Mouse (Mus musculus) cerebellum, postnatal 10 days (tissue): ENCODE measurements around the gene Ednra.

Experiments used
- DNase-seq, 2 experiments: peaks; one replicate each; pipeline ENCODE4 v3.0.0; 2021; ENCODE audit warnings: mixed read lengths in 2 of 2

Gene Ednra

DNA sequence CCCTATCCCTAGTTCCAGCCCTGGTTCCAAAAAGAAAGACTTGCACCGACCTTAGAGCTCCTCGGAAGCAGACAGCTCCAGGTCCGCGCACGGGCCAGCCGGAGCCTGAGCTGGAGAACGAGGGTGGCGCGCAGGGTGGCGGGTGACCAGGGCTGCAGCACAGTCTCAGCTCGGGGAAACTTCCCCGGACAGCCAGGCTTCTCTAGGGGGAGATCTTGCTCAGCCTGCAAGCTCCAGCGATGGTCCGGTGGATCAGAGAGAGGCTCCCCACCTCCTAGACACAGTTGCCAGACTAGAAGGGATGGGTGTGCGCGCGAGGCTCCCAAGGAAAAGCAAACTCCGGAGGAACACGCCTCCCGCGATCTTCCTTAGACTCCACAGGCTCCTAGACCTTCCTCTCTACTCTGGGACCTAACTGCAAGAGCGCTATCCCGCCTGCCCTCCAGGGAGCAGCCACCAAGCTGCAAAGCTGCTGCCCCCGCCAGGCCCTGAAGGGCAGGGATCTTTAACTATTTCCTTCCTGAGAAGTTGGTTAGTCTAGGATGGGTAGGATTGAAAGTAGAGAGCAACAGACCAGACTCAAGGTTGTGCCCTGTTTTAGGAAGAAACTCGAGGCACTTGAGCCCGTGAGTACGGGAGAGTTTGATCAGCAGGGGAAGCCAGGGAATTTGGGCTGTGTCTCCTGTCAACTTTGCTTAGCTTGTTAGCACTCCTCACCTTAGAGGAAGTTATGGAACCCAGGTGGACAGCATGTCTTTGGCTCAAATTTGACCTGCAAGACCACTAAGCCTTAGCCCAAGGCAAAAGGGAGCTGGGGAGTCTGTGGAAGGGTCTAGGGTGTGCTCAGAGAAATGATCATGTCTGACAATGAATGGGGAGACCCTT is at the start of gene Ednra:
TSS of gene Ednra (minus strand) at position 419 of the 885 bp plus-strand sequence.
- DNase-seq = peak; percentile 40 to 55

DNA sequence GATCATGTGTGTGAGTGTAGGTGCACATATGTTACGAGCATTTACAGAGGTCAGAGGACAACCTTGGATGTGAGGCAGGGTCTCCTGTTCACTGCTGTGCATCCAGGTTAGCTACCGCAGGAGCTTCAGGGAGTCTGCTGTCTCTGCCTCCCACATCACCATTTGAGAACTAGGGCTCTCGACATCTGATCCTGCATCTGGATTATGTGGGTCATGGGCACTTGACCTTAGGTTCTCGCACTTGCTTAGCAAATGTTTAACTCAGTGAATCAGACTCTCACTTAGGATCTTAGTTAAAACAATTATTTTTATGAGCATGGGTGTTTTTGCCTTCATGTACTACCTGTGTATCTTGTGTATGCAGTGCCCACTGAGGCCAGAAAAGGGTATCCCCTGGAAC is 49.6 kb upstream of the Ednra start:
- no peak for DNase-seq

DNA sequence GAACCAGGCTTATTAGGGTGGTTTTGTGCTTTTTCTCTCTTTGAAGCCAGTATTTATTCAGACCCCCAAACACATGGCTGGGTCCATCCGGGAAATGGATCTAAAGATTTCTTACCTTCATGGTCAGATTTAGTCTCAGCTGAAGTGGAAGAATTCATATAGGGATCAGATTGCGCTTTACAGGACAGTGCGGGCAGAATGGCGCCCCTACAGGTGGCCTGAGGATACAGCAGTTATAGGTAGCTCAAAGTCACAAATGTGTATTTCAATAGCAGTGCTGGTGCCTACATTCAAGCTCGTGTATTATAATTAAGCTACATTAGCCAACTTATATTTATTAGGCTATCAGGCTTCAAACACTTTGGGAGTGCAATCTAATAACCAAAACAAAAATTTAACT is 49.0 kb upstream of the Ednra start:
- peak; percentile 10 to 11 for DNase-seq

DNA sequence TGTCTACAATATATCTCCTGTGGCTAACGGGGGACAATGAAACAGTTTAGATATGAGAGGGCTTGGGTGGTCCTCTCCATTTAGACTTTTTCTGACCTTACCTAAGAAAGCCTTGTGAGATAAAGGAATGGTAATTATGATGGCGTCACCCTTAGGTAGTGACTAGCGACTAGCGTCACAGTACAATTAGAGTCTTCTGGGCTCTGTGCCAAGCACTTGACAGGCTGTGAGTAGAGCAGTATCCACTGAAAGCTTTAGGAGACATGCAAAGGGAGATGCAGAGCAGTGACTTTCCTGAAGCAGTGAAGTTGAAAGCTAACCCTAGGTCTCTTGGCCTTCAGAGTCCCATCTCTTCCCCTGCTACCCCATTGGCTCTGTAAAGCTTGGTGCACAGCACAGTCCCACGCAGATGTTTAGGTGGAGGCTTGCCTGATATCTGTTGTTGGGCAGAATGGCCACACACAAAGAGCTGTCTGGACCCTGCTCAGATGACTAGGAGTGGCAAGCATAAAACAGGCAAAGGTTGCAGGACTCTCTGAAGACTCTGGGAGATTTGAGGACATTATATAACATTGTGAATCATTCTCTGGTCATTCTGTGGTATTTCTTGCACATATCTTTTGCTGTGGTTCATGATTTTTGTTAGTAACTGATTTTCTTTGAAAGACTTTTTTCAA is 48.1 kb upstream of the Ednra start:
- peak; percentile 27 to 35 for DNase-seq

DNA sequence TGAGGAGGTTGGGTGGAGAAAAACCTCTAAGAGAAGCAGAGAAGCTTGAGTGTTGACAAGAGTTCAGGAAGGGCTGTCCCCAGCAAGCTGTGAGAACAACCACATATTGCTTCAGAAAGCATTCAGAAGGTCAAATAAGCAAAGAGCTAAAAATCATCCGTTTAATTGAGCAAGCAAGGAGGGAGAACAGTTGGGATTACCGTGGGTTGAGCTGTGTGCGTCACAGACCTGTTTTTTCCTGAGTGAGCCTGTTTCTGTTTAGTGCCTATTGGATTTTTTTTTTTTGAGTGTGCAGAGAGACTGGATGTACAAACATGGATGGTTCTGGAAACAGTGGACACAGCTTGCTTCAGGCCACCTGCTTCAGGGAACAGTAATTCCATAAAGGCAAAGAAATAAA is 46.7 kb upstream of the Ednra start:
- DNase-seq = no peak

DNA sequence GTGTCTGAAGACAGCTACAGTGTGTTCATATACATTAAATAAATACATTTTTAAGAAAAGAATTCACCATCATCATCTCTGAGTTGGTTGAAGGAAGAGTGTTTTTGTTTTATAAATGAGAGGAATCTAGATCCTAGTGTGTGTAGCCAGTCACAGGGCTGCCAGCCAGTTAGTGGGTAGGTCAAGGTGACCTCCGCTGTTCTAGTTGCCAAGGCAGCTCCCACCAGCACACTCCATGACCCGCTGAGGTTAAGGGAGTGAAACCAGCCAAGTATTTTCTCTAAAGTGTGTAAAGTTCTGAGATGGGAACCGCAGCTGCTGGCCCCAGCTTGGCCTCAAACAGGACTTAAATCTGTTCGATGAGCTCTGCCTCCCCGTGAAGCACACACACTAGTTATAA is 44.7 kb upstream of the Ednra start:
- no peak for DNase-seq

DNA sequence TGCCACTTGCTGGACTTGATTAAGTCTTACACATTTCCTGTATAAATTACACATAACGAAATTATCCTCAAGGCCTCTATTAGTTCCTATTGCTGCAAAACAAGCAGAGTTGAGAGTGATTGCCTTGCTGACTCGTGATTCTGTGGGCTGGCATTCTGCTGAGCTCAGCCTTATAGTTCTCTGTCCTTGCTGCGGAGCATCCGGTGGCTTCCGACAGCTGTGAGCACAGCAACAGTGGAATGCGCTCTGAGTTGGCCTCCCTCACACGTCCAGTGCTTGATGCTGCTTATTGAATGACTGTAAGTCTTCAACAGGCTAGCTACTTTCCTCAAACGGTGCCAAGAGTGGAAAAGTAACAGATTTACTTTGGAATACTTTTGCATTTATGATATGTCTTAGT is 40.0 kb upstream of the Ednra start:
- no peak for DNase-seq

DNA sequence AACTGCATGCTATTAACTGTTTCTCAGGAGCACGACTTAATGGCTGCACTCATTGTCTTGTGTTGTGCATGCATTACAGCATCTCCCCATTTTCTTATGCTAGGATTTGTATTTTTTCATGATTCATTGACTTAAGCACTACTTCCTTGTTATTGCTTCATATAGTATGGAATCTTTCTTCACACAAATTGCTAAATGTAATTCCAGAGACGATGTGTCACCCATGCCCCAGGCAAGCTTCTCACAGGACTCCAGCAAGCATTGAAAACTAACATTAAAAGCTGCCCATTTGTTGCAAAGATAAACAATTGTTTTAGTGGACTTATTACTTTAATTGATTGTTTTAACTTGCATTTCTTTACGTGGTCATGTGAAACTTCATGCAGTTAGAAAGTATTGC is 38.7 kb upstream of the Ednra start:
- DNase-seq = no peak

DNA sequence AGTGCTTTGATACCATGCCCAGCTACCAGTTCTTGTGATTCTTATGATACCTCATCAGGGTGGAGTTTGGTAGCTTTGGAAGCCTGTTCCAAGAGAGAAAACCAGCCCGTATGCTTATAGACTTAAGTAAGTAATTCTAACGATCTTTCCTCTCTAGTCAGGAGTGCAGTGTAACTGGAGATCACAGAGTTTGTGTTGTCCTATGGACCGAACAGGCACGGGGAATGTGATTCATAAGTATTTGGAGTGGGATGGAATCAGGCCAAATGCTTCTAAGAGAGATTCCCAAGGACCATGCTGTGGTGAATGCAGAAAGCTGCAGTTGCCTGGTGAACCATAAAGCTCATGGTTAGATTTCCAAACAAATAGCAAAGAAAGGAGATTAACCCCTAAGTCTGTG is 31.2 kb upstream of the Ednra start:
- DNase-seq = no peak

DNA sequence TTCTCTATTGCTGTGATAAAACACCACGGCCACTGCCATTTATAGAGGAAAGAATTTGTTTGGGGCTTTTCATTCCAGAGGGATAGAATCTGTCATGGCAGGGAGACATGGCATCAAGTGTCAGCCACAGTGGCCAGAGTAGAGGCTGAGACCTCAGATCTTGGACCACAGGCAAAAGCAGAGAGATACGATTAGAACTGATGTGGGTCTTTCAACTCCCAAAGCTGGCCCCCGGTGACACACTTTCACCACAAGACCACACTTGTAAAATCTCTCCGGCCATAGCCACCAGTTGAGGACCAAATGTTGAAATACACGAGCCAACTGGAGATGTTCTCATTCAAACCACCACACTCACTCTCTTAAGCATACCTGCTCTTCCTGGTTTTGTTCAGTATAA is 29.5 kb upstream of the Ednra start:
- no peak for DNase-seq

DNA sequence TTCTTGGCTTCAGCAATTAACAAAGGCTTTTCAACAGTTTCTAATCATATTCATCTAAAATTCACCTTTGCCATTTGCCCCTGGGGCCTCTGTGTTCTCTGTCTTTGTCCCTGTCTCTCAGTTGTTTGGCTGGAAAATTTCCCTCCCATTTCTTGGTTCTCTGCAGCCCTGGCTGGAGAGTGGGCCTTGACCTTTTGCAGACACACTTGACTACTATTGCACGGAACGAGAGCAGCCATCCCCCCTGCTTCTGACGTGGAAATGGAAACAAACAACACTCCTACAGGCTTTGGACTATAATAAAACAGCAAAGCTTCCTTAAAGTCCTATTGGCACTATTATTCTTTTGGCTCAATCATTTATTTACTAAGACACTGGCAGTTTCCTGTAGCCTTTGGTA is 27.8 kb upstream of the Ednra start:
- no peak for DNase-seq

DNA sequence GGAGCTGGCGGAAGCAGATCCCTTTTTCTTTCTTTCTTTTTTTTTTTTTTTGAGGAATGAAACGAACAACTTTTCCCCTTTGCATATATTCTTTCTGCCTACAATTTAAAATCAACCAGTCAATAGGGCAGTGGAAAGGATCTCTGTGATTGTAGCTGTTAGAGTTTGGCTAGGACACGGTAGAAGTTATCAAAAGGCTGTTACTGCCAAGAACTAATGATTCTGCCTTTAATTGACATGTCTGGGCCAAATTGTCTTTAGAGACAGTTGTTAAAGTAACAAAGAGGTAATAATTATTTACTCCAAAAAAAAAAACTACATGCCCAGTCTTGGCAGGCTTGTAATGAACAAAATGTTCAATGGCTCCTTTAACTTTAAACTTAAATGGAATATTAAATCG is 26.1 kb upstream of the Ednra start:
- DNase-seq = no peak

DNA sequence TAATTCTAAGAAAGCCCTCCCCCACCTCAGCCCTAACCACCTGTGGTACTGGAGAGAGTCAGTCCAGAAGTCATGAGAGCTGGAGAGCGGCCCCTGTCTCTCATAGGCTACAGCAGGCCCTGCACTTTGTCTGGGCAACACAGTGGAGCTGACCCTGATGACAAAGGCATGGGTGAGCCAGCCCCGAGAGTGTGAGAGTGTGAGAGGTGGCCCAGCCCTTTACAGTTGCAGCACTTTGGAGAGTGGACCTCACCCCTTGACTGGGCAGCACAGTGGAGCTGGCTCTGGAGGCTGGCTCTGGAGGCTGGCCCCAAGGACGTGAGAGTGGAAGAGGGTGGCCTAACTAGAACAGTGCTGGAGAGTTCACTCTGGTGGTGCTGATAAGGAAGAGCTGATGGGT is 20.2 kb upstream of the Ednra start:
- DNase-seq = no peak

DNA sequence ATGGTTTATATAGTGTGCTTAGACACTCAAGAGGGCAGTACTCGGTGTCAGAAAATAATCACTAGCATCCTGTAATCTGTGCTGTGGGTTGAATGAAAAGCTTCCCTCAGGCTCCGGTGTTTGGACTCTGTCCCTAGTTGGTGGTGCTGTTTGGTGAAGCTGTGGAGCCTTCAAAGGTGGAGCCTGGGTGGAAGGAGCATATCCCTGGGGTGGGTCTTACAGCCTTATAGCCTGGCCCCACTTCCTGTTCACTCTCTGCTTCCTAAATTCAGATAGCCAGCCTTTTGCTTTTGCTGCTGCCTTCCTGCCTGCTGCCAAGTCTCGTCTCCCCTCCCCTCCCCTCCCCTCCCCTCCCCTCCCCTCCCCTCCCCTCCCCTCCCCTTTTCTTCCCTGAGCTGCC is 18.1 kb upstream of the Ednra start:
- no peak for DNase-seq

DNA sequence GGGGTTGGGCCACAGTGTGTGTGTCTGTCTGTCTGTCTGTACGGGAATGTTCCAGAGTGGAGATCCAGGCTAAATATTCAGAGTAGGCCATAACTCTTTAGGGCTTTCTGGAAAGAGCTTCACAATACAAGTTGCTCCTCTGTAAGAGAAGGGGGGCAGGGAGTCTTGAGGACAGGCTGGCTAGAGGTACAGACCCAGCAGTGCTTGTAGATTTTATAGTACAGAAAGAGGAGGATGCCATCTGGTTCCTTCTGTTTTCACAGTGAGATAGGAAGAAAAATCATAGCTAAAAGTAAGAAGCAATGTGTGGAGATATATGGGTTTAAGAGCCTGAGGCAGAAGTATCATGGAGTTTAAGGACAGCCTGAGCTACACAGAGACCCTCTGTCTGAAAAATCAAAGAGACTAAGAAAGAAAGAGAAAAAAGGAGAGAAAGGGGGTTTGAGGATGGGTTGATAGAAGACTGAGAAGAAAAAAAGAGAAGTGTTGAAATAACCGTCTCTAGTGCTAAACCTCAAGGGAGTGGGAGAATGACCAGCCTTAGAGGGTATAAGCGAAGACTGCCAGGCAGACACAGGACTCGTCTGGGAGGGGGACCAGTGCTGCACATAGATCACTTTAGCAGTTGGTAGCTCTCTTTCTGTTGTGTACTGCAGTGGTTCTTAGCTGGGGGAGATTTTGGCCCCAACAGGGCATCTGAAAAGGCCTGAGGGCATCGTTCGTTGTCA is 16.9 kb upstream of the Ednra start:
- no peak for DNase-seq

DNA sequence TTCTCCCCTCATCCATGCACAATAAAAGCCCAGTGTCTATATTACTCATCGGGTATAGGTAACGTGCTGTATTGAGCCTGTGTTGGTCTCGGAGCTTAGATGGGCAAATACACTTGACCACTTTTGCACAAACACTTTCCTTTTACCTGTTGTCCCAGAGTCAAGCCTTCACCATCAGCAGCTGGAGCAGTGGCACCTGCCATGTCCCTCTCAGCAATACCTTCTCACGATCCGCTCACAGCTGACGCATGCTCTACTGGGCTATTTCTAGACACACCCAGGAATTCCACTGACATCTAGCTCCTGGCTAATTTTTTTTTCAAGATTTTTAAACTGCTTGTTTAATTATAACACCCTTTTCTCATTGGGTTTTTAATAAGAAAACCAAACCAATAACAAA is 14.2 kb upstream of the Ednra start:
- DNase-seq = no peak

DNA sequence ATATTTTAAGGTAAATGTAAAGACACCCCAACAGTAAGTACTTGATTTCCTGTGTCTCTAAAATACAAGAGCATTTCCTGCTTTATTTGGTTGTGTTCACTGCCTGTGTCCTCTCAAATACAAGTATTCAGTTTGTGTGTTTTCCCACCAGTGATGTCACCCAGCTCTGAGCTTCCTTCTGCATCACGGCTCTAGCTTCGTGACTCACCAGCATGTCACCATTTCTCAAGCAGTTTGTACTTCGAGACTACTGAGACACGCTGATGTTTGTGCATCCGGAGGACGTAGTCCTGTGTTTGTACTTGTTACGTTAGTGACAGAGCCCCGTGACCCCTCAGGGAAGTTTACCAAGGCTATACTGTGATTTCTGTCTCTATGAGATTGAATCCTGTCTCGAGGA is 13.1 kb upstream of the Ednra start:
- DNase-seq = no peak

DNA sequence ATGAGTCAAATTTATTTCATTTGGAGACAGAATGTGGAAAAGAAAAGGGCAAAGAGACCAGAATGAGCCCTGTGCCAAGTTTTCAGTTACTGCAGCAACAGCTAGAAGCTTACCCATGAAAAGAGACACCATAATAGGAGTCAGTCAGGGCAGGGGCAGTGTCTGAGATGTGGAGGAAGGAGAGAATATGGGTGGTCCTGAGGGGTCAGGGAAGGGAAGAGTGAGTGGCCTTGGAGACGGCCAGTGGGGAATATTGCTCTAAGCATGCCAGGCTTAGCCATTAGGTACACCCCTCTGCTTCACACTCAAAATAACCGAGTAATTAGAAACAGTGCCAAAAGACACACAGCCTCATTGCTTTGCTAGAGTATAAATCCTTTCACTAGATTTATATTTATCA is 9.5 kb upstream of the Ednra start:
- DNase-seq = no peak

DNA sequence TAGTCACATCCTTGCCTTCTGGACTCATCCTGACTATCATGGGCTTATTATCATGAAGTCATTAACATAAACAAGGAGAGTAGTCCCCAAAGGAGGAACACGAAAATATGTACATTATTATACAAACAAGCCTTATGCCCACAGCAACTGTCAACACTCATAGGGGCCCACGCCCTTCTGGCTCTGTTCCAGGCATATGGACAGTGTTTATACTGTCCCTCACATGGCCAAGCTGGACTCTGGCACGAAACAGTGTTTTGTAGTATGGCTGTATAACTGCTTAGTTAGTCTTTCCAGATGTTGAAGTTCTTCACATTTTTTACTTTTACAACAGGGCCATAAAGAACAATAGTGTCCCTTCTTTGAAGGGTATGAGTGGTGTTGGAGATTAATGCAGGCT is 8.7 kb upstream of the Ednra start:
- DNase-seq = no peak

DNA sequence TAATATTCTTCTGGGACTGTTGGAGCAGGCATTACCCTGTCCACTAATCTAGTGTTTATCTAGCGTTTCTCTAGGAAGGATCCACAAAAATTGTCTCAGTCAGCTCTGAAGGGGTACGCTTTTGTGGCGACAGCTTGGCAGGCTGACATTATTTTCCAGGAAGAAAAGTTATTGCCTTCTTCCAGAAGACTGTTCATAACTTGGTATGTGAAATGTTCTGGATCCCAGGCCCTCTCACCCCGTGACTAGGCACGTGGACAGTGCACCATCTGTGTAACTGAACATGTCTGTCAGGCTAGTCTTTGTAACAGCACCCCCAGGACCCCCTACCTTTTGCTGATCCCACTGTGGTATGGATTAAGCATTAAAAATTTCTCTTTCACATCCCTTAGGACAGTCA is 1.1 kb upstream of the Ednra start:
- no peak for DNase-seq

DNA sequence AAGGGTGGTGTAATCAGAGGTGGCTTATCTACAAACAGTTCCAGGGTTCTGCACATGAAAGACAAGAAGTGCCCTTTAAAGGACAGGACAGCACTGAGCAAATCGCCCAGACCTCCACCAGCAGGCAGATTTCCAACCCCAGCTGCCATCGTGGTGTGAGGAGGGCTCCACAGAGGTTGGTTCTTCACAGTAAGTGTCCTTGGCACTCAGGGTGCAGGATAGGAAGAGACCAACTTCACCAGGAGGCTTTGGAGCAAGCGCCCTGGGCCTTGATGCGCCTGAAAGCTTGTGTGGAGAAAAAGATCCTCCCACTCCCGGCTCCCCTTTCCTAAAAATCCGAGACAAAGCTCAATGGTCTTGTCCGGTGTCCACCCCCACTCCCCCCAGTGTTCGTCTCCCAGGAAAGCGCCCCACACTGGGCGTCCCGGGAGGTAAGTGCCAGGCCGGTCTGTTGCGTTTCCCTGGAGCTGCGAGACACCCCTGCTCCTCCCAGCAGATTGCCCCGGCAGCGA is 674 bp downstream of the Ednra start:
- peak in 1 of 2 experiments; percentile 17 for DNase-seq

DNA sequence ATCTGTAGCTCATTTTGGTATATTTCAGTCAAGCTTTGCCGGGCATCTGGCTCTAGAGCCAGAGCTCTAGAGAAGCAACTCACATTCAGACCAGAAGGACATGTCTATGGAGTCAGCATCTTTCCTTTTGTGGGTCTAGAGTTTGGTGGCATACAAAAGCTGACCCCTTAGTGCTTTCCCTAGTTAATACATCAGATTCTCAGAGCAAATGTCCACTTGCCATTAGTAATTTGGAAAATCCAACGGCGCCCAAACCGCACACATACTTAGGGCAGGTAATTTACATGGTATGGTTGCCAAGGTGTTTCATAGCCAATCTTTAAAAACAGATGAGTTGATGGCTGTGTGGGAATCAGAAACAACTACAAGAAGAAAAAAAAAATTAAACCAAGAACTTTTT is 1.2 kb downstream of the Ednra start:
- DNase-seq = no peak

DNA sequence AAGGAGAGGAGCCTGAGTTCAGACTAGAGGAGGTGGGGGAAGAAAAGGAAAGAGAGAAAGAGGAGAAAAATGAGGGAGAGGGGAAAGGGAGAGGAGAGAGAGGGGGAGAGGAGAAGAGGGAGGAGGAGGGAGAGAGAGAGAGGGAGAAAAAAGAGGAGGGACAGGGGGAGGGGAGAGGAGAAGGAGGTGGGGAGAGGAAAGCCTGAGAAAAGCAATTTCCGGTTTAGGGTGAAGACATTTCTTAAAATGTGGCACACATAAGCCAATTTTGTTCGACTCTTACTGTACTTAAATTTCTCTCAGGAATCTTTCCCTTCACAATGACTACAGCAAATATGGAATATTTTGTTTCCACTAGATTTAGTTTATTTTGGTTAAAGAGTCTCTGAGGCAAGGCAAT is 5.3 kb downstream of the Ednra start:
- no peak for DNase-seq

DNA sequence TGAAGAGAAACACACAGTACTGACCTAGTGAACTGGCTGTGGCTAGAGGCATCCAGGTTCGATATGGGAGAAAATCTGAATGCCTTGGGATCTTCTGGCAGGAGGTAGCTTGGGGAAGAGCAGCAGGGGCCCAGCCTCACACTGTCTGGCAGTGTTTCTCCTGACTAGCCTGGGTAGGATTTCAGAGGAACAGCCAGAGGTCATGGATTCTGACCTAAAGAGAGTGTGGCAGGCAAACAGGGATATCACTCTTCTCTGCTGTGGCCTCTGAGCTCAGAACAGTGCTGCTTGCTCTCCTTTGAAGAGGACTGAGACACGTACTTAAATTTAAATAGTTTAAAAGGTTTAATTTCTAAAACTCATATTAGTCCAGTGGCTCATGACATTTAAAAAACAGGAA is 7.2 kb downstream of the Ednra start:
- DNase-seq = no peak
